Mouse (Mus musculus) liver, embryonic 14.5 days (tissue): ENCODE results near the gene Zfp637.

Experiments used
- CTCF ChIP-seq: IDR thresholded peaks from 2 replicates; pipeline ENCODE4 v1.5.1; 2016; ENCODE audit warnings: antibody characterized with exemption, low read depth, control low read depth
- EP300 ChIP-seq: IDR thresholded peaks from 2 replicates; pipeline ENCODE4 v1.6.1; 2016; ENCODE audit warnings: antibody characterized with exemption, low read depth

DNA sequence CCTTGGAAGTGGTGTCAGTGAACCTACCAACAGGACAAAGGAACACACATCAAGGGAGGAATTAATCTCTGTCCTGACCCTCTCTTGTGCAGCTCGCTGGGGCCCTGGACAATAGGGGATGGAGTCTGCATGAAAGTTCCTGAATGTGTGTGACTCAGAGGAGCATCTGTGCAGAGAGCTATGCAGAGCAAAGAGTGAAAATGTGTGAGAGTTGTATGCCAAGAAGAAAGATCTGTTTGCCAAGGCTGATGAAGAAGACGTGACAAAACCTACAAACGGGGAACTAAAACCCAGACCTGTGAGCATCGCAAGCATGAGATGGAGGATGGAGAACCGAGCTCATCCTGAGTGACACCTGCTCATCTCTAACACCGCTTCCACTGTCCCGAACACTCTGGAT is 40.2 kb upstream of the Zfp637 start:
- no peak for TF ChIP-seq EP300
- TF ChIP-seq CTCF, result no peak
